9 mouse cellular contexts compared by ENCODE assay signal in the genomic region with DNA sequence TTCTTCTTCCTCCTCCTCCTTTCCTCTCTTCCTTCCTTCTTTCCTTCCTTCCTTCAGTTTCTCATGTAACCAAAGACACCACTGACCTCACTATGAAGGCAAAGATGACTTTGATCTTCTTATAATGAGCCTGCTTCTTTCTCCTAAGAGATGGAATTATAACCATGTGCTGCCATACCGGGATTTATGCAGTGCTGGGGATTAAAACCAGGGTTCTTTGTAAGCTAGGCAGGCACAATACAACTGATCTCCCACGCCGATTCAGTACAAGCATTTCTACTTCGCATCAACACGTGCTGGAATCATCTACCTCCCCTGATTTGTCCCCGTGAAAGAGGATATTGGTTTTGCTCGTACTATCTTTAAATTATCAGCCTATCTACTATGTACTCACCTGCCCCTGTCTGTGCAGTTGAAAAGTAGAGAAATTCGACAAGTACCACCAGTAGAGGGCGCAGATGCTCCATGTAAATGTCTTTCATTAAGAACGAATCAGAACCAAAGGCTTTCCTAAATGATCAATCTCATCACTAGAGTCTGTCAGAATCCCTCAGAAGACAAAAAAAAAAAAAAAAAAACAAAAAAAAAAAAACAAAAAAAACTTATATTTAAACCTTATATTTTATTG.
A peak's percentile ranks its signal among the peaks of the same experiment; 100 is the strongest.
DNase-seq lines count a peak whose midpoint lies in the region; ATAC-seq lines count a peak whose summit lies in the region.
"Had no signal": no experiment of that assay in that cellular context is flagged by ENCODE, and none has a peak within 500 bp of the region (broad histone marks: within the 10 kb centered on the region; RNA-seq: fewer than 3 reads in every experiment).

No protein-coding gene starts in this region.

- no peaks in the 10 kb centered on the region for H3K4me1 ChIP-seq in hindbrain, embryonic 10.5 days (replicated peaks)
- H3K4me1 ChIP-seq: lung, embryonic 15.5 days had no signal

- H3K9me3 ChIP-seq in hindbrain, embryonic 10.5 days = no peaks in the 10 kb centered on the region
- H3K9me3 ChIP-seq: lung, embryonic 15.5 days had no signal

- peak; percentile 57 for ATAC-seq in megakaryocyte, adult 5-6 weeks (ENCODE audit: poor library complexity, severe bottlenecking)

- H3K27ac ChIP-seq in hindbrain, embryonic 10.5 days = no peak overlapping the region
- H3K27ac ChIP-seq: lung, embryonic 15.5 days had no signal

- WGBS in hindbrain, embryonic 10.5 days = 23% methylated on average over 10 of the region's 10 CpGs

- no peaks in the 10 kb centered on the region for H3K36me3 ChIP-seq in hindbrain, embryonic 10.5 days
- H3K36me3 ChIP-seq: lung, embryonic 15.5 days had no signal

- H3K27me3 ChIP-seq in hindbrain, embryonic 10.5 days (ENCODE audit: insufficient read depth, poor library complexity, severe bottlenecking) = no peaks in the 10 kb centered on the region
- H3K27me3 ChIP-seq: lung, embryonic 15.5 days had no signal

- DNase-seq in gastrocnemius, adult 18-20 months (ENCODE audit: low spot score) = peak; percentile 37
- no peak for DNase-seq in gastrocnemius, postnatal 25 days
- peak; percentile 38 for DNase-seq in adrenal gland, adult 2 months
- peak; percentile 81 for DNase-seq in embryo, embryonic 11 days
- DNase-seq in hindbrain, embryonic 10.5 days (ENCODE audit: low spot score) = peak; percentile 52
- peak; percentile 83 to 86 for DNase-seq in layer of hippocampus, postnatal 10 days (ENCODE audit: low spot score in 2 of 2)
- peak; percentile 60 for DNase-seq in right cerebral cortex, postnatal 25 days

- H3K4me3 ChIP-seq in hindbrain, embryonic 10.5 days = no peak overlapping the region
- H3K4me3 ChIP-seq: lung, embryonic 15.5 days had no signal
